Mouse (Mus musculus) liver, adult 2 months (tissue): Measurements from ENCODE around the gene Nkd1. TPM values are rescaled to one million over a fixed set of nuclear protein-coding genes. Genes with fewer than 3 reads are reported as not detected.
A peak's percentile ranks its signal among the peaks of the same experiment; 100 is the strongest.

Experiments used
- DNase-seq: peaks from one replicate; pipeline ENCODE4 v3.0.0-alpha.2; 2011; ENCODE audit warnings: low read depth, low spot score; ENCODE audit errors: extremely low read depth
- H3K27ac ChIP-seq: fragments of 200-500 bp; replicated peaks from 2 replicates; pipeline ENCODE4 v1.5.1; 2012; ENCODE audit warnings: low read depth, mild to moderate bottlenecking, control low read depth, inconsistent platforms, low read length; ENCODE audit not compliant: insufficient read depth
- H3K27me3 ChIP-seq: fragments of 200-500 bp; 2 replicates; pipeline ENCODE4 v1.6.1; 2012; ENCODE audit warnings: mild to moderate bottlenecking, moderate library complexity, low read length, inconsistent platforms; ENCODE audit not compliant: control insufficient read depth, insufficient read depth
- H3K36me3 ChIP-seq: fragments of 200-500 bp; 2 replicates; pipeline ENCODE4 v1.6.1; 2012; ENCODE audit warnings: low read length, inconsistent platforms; ENCODE audit not compliant: control insufficient read depth, insufficient read depth
- H3K4me1 ChIP-seq: fragments of 200-500 bp; 2 replicates; pipeline ENCODE4 v1.6.1; 2011; ENCODE audit warnings: low read length; ENCODE audit not compliant: control insufficient read depth, insufficient read depth
- H3K4me3 ChIP-seq: fragments of 200-500 bp; 2 replicates; pipeline ENCODE4 v1.5.1; 2011; ENCODE audit warnings: low read depth, mild to moderate bottlenecking, control low read depth, low read length, moderate library complexity; ENCODE audit not compliant: insufficient read depth
- H3K79me2 ChIP-seq: fragments of 200-500 bp; 2 replicates; pipeline ENCODE4 v1.6.1; 2012; ENCODE audit warnings: inconsistent platforms, mild to moderate bottlenecking, low read length, moderate library complexity; ENCODE audit not compliant: control insufficient read depth, insufficient read depth
- H3K9ac ChIP-seq: fragments of 200-500 bp; 2 replicates; pipeline ENCODE4 v1.6.1; 2012; ENCODE audit warnings: low read depth, mild to moderate bottlenecking, control low read depth, inconsistent platforms, low read length
- CTCF ChIP-seq: fragments of 200-500 bp; IDR thresholded peaks from 2 replicates; pipeline ENCODE4 v1.5.1; 2011; ENCODE audit warnings: low read depth, low read length, control low read depth
- POLR2A ChIP-seq: fragments of 200-500 bp; IDR thresholded peaks from 2 replicates; pipeline ENCODE4 v1.6.1; 2011; ENCODE audit warnings: low read length, control low read depth; ENCODE audit not compliant: insufficient read depth; ENCODE audit errors: extremely low read depth
- WGBS: fragments of 180-500 bp; shearing (Covaris S2); methylation state at CpG from one replicate; pipeline ENCODE4 v1.1.7; 2018; 5-methylcytosine and 5-hydroxymethylcytosine counted together
- polyA plus RNA-seq: library from polyadenylated mRNA; depleted of rRNA; stranded (reverse); fragments of >200 nt; gene quantifications from 2 replicates; pipeline ENCODE4 v1.2.3, GENCODE M21; 2012
- total RNA-seq: library from RNA; depleted of rRNA; stranded (reverse); fragments of >200 nt; gene quantifications from 2 replicates; pipeline ENCODE4 v1.2.3, GENCODE M21; 2014

The Nkd1 gene
- total and polyA plus RNA-seq, 2 experiments = 1.9 to 7.6 TPM

- Histone ChIP-seq H3K36me3 (no peaks in the 10 kb centered on the region), H3K79me2 (no peaks in the 10 kb centered on the region), H3K9ac (no peak overlapping the region), H3K4me3 (no peak overlapping the region), H3K4me1 (no peaks in the 10 kb centered on the region), H3K27me3 (no peaks in the 10 kb centered on the region), H3K27ac (no peak overlapping the region)
- DNase-seq = no peak
- WGBS = 82% methylated on average over 4 of the region's 4 CpGs
- TF ChIP-seq POLR2A (no peak), CTCF (no peak)
These were observed 8.6 kb downstream of the Nkd1 start for GRCm38 (mm10) chr8:88529798-88530197.

GRCm38 (mm10) chr8:88537081-88537480 is 15.9 kb downstream of the Nkd1 start:
- Histone ChIP-seq H3K36me3 (no peaks in the 10 kb centered on the region), H3K27ac (peak overlapping the region; percentile 57; the same call in 1 of the 2 replicates), H3K4me1 (no peaks in the 10 kb centered on the region), H3K4me3 (no peak overlapping the region), H3K79me2 (no peaks in the 10 kb centered on the region), H3K9ac (no peak overlapping the region), H3K27me3 (no peaks in the 10 kb centered on the region)
- TF ChIP-seq POLR2A = no peak
- no peak for TF ChIP-seq CTCF
- WGBS = 74% methylated on average over 2 of the region's 2 CpGs
- DNase-seq = no peak

- DNase-seq = peak; percentile 59
- WGBS = 67% methylated on average over 19 of the region's 19 CpGs
- H3K27ac ChIP-seq = peak overlapping the region; percentile 66
These were observed 17.1 kb downstream of the Nkd1 start for GRCm38 (mm10) chr8:88537998-88538975.

GRCm38 (mm10) chr8:88538976-88539371 is 17.8 kb downstream of the Nkd1 start:
- no peak overlapping the region for H3K4me3 ChIP-seq
- TF ChIP-seq CTCF (no peak), POLR2A (no peak)
- H3K27me3 ChIP-seq = no peaks in the 10 kb centered on the region
- no peaks in the 10 kb centered on the region for H3K36me3 ChIP-seq
- H3K4me1 ChIP-seq = no peaks in the 10 kb centered on the region
- no peak overlapping the region for H3K9ac ChIP-seq
- no peaks in the 10 kb centered on the region for H3K79me2 ChIP-seq
- DNase-seq = no peak
- H3K27ac ChIP-seq = peak overlapping the region; percentile 66
- WGBS = 78% methylated on average over 7 of the region's 7 CpGs

More at GRCm38 (mm10) chr8:88537998-88538975, 17.1 kb downstream of the Nkd1 start:
- no peaks in the 10 kb centered on the region for H3K79me2 ChIP-seq
- TF ChIP-seq CTCF (no peak), POLR2A (no peak)
- no peaks in the 10 kb centered on the region for H3K27me3 ChIP-seq
- H3K4me1 ChIP-seq = no peaks in the 10 kb centered on the region
- H3K9ac ChIP-seq = no peak overlapping the region
- no peak overlapping the region for H3K4me3 ChIP-seq
- no peaks in the 10 kb centered on the region for H3K36me3 ChIP-seq

DNA sequence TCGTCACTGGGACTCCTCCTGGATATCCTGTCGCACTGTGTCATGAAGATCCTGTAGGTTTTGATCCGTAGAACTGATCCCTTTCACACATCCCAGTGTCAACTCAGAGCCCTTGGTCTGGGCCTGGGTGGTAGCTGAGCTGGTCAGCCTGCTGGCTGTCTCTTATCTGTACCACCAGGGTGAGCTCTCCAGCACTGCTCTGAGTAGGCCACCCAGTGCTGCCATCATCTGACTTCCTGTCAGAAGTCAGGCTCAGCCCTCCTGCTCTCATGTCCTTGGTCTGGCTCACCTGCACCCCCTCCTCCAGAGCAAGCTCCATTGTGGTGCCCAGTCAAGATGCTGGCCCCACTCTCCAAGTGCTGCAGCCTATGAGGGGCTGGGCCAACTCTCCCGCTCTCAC is 18.8 kb downstream of the Nkd1 start:
- H3K9ac ChIP-seq = no peak overlapping the region
- no peaks in the 10 kb centered on the region for H3K27me3 ChIP-seq
- no peaks in the 10 kb centered on the region for H3K36me3 ChIP-seq
- H3K79me2 ChIP-seq = no peaks in the 10 kb centered on the region
- WGBS = 76% methylated on average over 4 of the region's 4 CpGs
- no peak for DNase-seq
- H3K4me1 ChIP-seq = no peaks in the 10 kb centered on the region
- H3K27ac ChIP-seq = no peak overlapping the region
- no peak for TF ChIP-seq POLR2A
- TF ChIP-seq CTCF = no peak
- no peak overlapping the region for H3K4me3 ChIP-seq

DNA sequence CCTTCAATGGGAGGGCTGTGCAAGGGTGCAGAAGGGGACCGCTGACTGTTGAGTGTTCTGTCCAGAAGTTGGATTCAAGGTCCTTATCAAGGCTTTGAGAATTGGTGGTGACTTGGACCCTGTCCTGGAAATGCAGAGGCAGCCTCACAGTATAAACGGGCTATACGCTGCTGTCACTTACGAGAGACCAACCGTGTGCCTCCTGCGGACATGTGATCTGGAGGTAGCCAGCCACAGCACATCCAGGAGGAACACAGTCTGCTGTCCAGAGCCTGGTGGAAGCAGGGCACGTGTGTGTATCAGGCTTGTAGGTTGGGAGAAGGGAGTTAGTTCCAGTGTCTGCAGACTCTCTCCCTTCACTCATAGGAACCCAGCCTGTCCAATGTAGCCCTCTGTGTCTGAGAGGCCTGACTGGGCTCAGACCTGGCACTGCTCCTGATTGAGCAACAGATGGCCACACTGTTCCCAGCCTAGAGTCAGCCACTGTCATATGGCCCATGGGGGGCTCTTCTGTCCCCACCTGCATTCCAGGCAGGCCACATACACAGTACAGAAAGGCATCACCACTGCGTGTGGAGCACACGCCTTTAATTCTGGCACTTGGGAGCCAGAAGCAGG is 21.6 kb downstream of the Nkd1 start:
- Histone ChIP-seq H3K27ac (no peak overlapping the region), H3K79me2 (no peaks in the 10 kb centered on the region), H3K4me3 (no peak overlapping the region), H3K4me1 (no peaks in the 10 kb centered on the region), H3K36me3 (no peaks in the 10 kb centered on the region), H3K27me3 (no peaks in the 10 kb centered on the region), H3K9ac (no peak overlapping the region)
- DNase-seq = no peak
- no peak for TF ChIP-seq POLR2A
- WGBS = 85% methylated on average over 9 of the region's 9 CpGs
